Mouse (Mus musculus): Measurements from ENCODE around the gene Rnaset2b. TPM values are rescaled to one million over a fixed set of nuclear protein-coding genes. Genes with fewer than 3 reads are reported as not detected.
"Not testable (repeated sequence)": the region's sequence is repeated elsewhere in the genome, so short reads cannot be mapped to it uniquely, and the experiment has no call there.

Gene Rnaset2b
- polyA plus RNA-seq (2015; fragmentation: Nextera tagmentation; extraction: Ambion mirVana) = 315 and 316 TPM in 2 replicates

DNA sequence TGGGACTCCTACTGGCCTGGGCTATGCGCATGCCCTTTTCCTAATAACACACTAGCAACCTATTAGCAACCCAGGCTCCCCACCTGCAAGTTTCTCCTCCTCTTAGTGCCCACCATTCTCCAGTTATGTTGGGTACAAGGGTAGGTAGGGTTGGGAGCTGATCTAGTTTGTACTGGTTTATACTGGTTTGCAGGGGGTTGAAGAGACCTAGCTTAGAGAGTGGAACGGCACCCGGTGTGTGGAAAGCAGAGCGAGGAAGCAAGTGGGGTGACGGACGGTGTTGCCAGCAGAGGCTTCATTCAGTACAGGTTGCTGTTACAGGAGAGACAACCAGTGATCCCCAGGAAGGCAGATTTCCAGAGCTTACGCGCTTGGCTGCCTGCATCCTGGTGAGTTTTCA, at the start of gene Rnaset2b:
Rnaset2b (plus strand) TSS at position 301 of the 400 bp plus-strand sequence.
- H3K4me2 ChIP-seq (replicated peaks; ENCODE audit: low read depth); H3K27me3 ChIP-seq (replicated peaks; ENCODE audit: control insufficient read depth, insufficient read depth, low read length); ATAC-seq; H3K4me1 ChIP-seq (replicated peaks; ENCODE audit: control insufficient read depth, insufficient read depth, low read length); H3K27ac ChIP-seq (ENCODE audit: low read depth, low read length); H3K9ac ChIP-seq (ENCODE audit: low read depth, low read length); H3K36me3 ChIP-seq (ENCODE audit: control insufficient read depth, insufficient read depth); H3K4me3 ChIP-seq (ENCODE audit: low read depth, low read length); H3K9me3 ChIP-seq (ENCODE audit: control insufficient read depth): not testable (repeated sequence)
- WGBS = no CpG with 5 or more reads among the region's 8 CpGs

DNA sequence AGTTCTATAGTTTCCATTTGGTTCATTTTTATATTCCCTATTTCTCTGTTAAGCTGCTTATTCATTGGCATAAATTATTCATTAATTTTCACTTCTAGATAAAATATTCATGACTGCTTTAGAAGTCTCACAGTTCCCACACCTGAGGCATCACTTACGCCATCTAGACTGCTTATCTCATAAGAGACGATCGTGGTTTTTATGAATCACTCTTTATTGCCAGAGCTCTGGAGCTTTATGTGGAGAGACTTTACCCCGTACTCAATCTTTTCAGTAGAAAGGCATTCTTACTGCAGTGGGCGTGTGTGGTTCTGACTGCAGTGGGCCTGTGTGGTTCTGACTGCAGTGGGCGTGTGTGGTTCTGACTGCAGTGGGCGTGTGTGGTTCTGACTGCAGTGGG, 38.8 kb upstream of the Rnaset2b start:
- H3K9ac ChIP-seq (ENCODE audit: low read depth, low read length); H3K27ac ChIP-seq (ENCODE audit: low read depth, low read length); H3K27me3 ChIP-seq (replicated peaks; ENCODE audit: control insufficient read depth, insufficient read depth, low read length); H3K36me3 ChIP-seq (ENCODE audit: control insufficient read depth, insufficient read depth); H3K4me1 ChIP-seq (replicated peaks; ENCODE audit: control insufficient read depth, insufficient read depth, low read length); H3K4me2 ChIP-seq (replicated peaks; ENCODE audit: low read depth); H3K4me3 ChIP-seq (ENCODE audit: low read depth, low read length); H3K9me3 ChIP-seq (ENCODE audit: control insufficient read depth): not testable (repeated sequence)
- ATAC-seq = peak; percentile 51; the same call in 1 of the 2 replicates
- WGBS = 46% methylated on average over 6 of the region's 7 CpGs

DNA sequence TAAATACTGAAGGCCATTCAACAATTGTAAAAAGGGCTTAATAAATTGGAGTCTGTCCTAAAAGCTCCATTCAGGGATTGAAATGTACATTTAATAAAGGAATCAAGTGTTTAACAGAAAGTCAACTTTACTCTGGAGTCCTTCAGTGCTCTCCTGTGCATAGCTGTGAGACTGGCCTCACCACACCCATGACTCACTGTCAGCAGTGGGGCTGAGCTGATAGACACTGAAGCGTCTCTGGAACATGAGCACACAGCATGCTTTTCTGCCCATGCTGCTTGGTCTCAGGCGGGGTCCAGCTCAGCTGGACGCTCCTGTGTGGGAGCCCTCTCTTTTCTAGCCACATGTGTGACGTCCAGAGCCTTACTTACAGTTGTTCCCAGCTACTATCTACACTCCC, 27.9 kb upstream of the Rnaset2b start:
- not testable (repeated sequence) for H3K4me1 ChIP-seq (replicated peaks; ENCODE audit: control insufficient read depth, insufficient read depth, low read length); H3K27me3 ChIP-seq (replicated peaks; ENCODE audit: control insufficient read depth, insufficient read depth, low read length); H3K36me3 ChIP-seq (ENCODE audit: control insufficient read depth, insufficient read depth); H3K27ac ChIP-seq (ENCODE audit: low read depth, low read length); H3K9ac ChIP-seq (ENCODE audit: low read depth, low read length); H3K4me2 ChIP-seq (replicated peaks; ENCODE audit: low read depth); H3K9me3 ChIP-seq (ENCODE audit: control insufficient read depth); H3K4me3 ChIP-seq (ENCODE audit: low read depth, low read length)
- ATAC-seq = peak; percentile 72
- WGBS = no CpG with 5 or more reads among the region's 4 CpGs

GRCm38 (mm10) chr17:6947637-6947983, 22.8 kb upstream of the Rnaset2b start:
- H3K4me2 ChIP-seq (replicated peaks; ENCODE audit: low read depth) = peak overlapping the region; percentile 79
- not testable (repeated sequence) for H3K27ac ChIP-seq (ENCODE audit: low read depth, low read length); H3K27me3 ChIP-seq (replicated peaks; ENCODE audit: control insufficient read depth, insufficient read depth, low read length); H3K9me3 ChIP-seq (ENCODE audit: control insufficient read depth); ATAC-seq; H3K36me3 ChIP-seq (ENCODE audit: control insufficient read depth, insufficient read depth); H3K9ac ChIP-seq (ENCODE audit: low read depth, low read length); H3K4me1 ChIP-seq (replicated peaks; ENCODE audit: control insufficient read depth, insufficient read depth, low read length); H3K4me3 ChIP-seq (ENCODE audit: low read depth, low read length)
- whole genome bisulfite sequencing = no CpG with 5 or more reads among the region's 8 CpGs

GRCm38 (mm10) chr17:6947984-6948768, 22.3 kb upstream of the Rnaset2b start, which contains the start of gene Rsph3b:
Rsph3b (minus strand) TSS chr17:6948682.
- H3K4me1 ChIP-seq (replicated peaks; ENCODE audit: control insufficient read depth, insufficient read depth, low read length); H3K27me3 ChIP-seq (replicated peaks; ENCODE audit: control insufficient read depth, insufficient read depth, low read length); H3K36me3 ChIP-seq (ENCODE audit: control insufficient read depth, insufficient read depth); H3K9me3 ChIP-seq (ENCODE audit: control insufficient read depth): not testable (repeated sequence)
- Histone ChIP-seq H3K9ac (ENCODE audit: low read depth, low read length) (peak within 1 kb of the TSS; percentile 40; the same call in 1 of the 2 replicates), H3K4me2 (replicated peaks; ENCODE audit: low read depth) (peak within 1 kb of the TSS; percentile 79), H3K4me3 (ENCODE audit: low read depth, low read length) (peak within 1 kb of the TSS; percentile 55), H3K27ac (ENCODE audit: low read depth, low read length) (peak within 1 kb of the TSS; percentile 62)
- ATAC-seq = peak; percentile 91
- peak; percentile 33 for TF ChIP-seq CTCF (IDR thresholded peaks at IDR 0.05; ENCODE audit: low read depth)
- under 1% methylated on average over 67 of the region's 73 CpGs for WGBS

DNA sequence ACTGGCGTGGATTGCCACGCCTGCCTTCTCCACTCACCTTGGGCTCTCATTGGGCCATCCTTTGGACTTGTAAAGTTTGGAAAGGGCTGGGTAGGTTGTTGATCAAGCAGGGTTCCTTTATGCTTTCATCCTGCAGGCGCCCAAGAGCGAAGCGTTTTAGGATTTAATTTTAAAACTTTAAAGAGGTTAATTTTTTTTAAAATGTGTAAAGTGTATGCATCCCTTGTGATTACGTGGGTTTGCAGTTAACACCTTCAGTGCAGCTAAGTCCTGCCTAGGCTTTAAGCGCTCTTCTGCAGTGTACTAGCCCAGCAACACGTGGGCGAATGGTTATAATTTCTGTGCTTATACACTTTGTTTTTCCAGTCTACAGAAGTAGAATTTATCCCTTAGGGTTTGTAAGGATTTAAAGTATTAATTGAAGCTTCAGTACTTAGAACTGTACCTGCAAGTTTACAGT, 21.6 kb upstream of the Rnaset2b start:
- not testable (repeated sequence) for H3K9me3 ChIP-seq (ENCODE audit: control insufficient read depth); H3K27me3 ChIP-seq (replicated peaks; ENCODE audit: control insufficient read depth, insufficient read depth, low read length); H3K36me3 ChIP-seq (ENCODE audit: control insufficient read depth, insufficient read depth); H3K4me1 ChIP-seq (replicated peaks; ENCODE audit: control insufficient read depth, insufficient read depth, low read length)
- H3K9ac ChIP-seq (ENCODE audit: low read depth, low read length) = 0 out of 2 replicates have a peak overlapping the region, but pooled peaks have one; percentile 40
- ATAC-seq = peak; percentile 19
- peak overlapping the region; percentile 79 for H3K4me2 ChIP-seq (replicated peaks; ENCODE audit: low read depth)
- WGBS = 7% methylated on average over 9 of the region's 9 CpGs
- H3K27ac ChIP-seq (ENCODE audit: low read depth, low read length) = 0 out of 2 replicates have a peak overlapping the region, but pooled peaks have one; percentile 62
- peak overlapping the region; percentile 55 for H3K4me3 ChIP-seq (ENCODE audit: low read depth, low read length)

DNA sequence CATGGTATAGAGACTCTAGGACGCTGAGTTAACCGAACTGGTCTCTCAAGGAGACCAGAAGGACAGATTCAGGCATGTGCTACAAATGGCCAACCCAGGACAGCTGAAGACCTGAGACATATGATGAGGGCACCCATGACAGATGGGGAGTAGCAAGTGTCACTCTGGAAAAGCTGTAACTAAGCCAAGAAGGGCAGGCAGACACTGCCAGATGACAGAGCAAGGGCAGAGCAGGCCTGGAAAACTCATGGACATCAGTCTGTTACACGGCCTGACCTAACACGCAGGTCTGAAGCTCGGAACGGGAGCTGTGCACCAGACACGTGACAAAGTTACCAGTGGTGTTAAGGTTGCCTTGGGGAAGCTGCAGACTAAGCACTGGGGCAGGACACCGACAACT, 11.6 kb upstream of the Rnaset2b start:
- 61% methylated on average over 5 of the region's 8 CpGs for WGBS
- not testable (repeated sequence) for H3K36me3 ChIP-seq (ENCODE audit: control insufficient read depth, insufficient read depth)

DNA sequence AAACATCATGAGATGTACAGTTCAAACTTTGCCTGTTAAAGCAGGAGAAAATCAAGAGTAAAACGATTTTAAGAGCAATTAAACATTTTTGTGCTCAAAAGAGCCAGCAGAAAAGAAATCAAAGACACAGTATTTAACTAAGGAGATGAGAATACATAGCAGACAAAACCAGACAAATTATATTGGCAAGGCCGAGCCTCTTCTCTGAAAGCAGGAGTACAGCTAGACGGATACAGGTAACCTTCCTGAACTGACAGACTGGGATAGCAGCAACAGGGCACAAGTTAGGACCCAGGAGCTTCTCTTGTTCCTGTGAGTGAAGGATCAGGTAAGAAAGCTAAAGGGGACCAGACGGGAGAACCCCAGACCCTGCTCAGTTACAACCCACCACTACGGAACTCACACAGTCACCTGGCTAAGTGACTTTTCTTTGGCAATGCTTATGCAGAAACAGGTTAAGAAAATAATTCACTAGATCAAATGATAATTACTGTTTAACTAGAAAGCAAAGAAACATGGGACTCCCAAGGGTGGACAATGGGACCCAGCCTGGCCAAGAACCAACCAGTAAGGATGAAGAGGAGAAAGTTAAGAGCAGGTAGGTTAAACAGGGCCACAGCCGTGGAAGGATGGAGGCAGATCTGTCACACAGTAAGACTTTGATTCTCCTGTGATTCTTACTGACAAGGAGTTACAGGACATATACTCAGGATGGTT, 10.7 kb upstream of the Rnaset2b start:
- H3K27me3 ChIP-seq (replicated peaks; ENCODE audit: control insufficient read depth, insufficient read depth, low read length); H3K4me1 ChIP-seq (replicated peaks; ENCODE audit: control insufficient read depth, insufficient read depth, low read length); ATAC-seq; H3K9ac ChIP-seq (ENCODE audit: low read depth, low read length); H3K9me3 ChIP-seq (ENCODE audit: control insufficient read depth); H3K27ac ChIP-seq (ENCODE audit: low read depth, low read length); H3K36me3 ChIP-seq (ENCODE audit: control insufficient read depth, insufficient read depth); H3K4me3 ChIP-seq (ENCODE audit: low read depth, low read length): not testable (repeated sequence)
- H3K4me2 ChIP-seq (replicated peaks; ENCODE audit: low read depth) = peak overlapping the region; percentile 56
- 53% methylated on average over 3 of the region's 6 CpGs for WGBS

More for the DNA sequence above, 11.6 kb upstream of the Rnaset2b start:
- not testable (repeated sequence) for H3K27ac ChIP-seq (ENCODE audit: low read depth, low read length); H3K4me3 ChIP-seq (ENCODE audit: low read depth, low read length); H3K9ac ChIP-seq (ENCODE audit: low read depth, low read length); H3K27me3 ChIP-seq (replicated peaks; ENCODE audit: control insufficient read depth, insufficient read depth, low read length); H3K4me2 ChIP-seq (replicated peaks; ENCODE audit: low read depth); ATAC-seq; H3K4me1 ChIP-seq (replicated peaks; ENCODE audit: control insufficient read depth, insufficient read depth, low read length); H3K9me3 ChIP-seq (ENCODE audit: control insufficient read depth)

- not testable (repeated sequence) for H3K27ac ChIP-seq (ENCODE audit: low read depth, low read length); H3K4me1 ChIP-seq (replicated peaks; ENCODE audit: control insufficient read depth, insufficient read depth, low read length); H3K9me3 ChIP-seq (ENCODE audit: control insufficient read depth); H3K36me3 ChIP-seq (ENCODE audit: control insufficient read depth, insufficient read depth); H3K27me3 ChIP-seq (replicated peaks; ENCODE audit: control insufficient read depth, insufficient read depth, low read length); ATAC-seq
- under 1% methylated on average over 12 of the region's 12 CpGs for WGBS
- Histone ChIP-seq H3K4me3 (ENCODE audit: low read depth, low read length) (peak overlapping the region; percentile 43), H3K4me2 (replicated peaks; ENCODE audit: low read depth) (peak overlapping the region; percentile 56), H3K9ac (ENCODE audit: low read depth, low read length) (0 out of 2 replicates have a peak overlapping the region, but pooled peaks have one; percentile 42)
Measured at GRCm38 (mm10) chr17:6960349-6960748, 10.1 kb upstream of the Rnaset2b start.
